Mouse (Mus musculus): Measurements from ENCODE around the gene Rpl18. TPM values are rescaled to one million over a fixed set of nuclear protein-coding genes. Genes with fewer than 3 reads are reported as not detected.

Gene Rpl18
- polyA plus RNA-seq, 1 experiment from 2014 or later: 966 TPM

GRCm38 (mm10) chr7:45767500-45767899 is 52.2 kb downstream of the Rpl18 start:
- Histone ChIP-seq H3K27me3 (replicated peaks; ENCODE audit: control insufficient read depth, insufficient read depth, low read length) (no peaks in the 10 kb centered on the region), H3K9ac (ENCODE audit: low read length) (no peak overlapping the region), H3K36me3 (ENCODE audit: control insufficient read depth, insufficient read depth, low read length) (no peaks in the 10 kb centered on the region), H3K4me1 (ENCODE audit: control insufficient read depth, insufficient read depth, low read length) (no peaks in the 10 kb centered on the region), H3K4me3 (ENCODE audit: low read depth, low read length) (no peak overlapping the region), H3K27ac (ENCODE audit: low read depth, low read length) (no peak overlapping the region), H3K9me3 (replicated peaks; ENCODE audit: control insufficient read depth, low read length) (no peaks in the 10 kb centered on the region), H3K4me2 (ENCODE audit: low read length) (no peak overlapping the region)
- DNase-seq (ENCODE audit: low spot score) (no peak), ATAC-seq (no peak)
- 92% methylated on average over 6 of the region's 6 CpGs for WGBS

Other genes with a start within 250 kb of the Rpl18 start
- gene Bax, start 248.6 kb upstream of the Rpl18 start, polyA plus RNA-seq (2014; fragmentation: Nextera tagmentation; extraction: Ambion mirVana): 163 and 168 TPM in 2 replicates
- 0.15 TPM in 1 of 2 replicates, not detected in the other for gene Tulp2, start 233.6 kb upstream of the Rpl18 start, polyA plus RNA-seq (2014; fragmentation: Nextera tagmentation; extraction: Ambion mirVana)
- gene Gm45808, start 228.6 kb upstream of the Rpl18 start, polyA plus RNA-seq (2014; fragmentation: Nextera tagmentation; extraction: Ambion mirVana): not detected in 2 replicates
- 1.4 and 1.6 TPM in 2 replicates for gene Dhdh, start 226.7 kb upstream of the Rpl18 start, polyA plus RNA-seq (2014; fragmentation: Nextera tagmentation; extraction: Ambion mirVana)
- 69.0 and 96.5 TPM in 2 replicates for gene Nucb1, start 205.1 kb upstream of the Rpl18 start, polyA plus RNA-seq (2014; fragmentation: Nextera tagmentation; extraction: Ambion mirVana)
- gene Ppp1r15a, start 189.2 kb upstream of the Rpl18 start, polyA plus RNA-seq (2014; fragmentation: Nextera tagmentation; extraction: Ambion mirVana): 13.1 and 19.3 TPM in 2 replicates
- 0.76 and 1.2 TPM in 2 replicates for gene Plekha4, start 189.1 kb upstream of the Rpl18 start, polyA plus RNA-seq (2014; fragmentation: Nextera tagmentation; extraction: Ambion mirVana)
- 0.17 and 0.22 TPM in 2 replicates for gene Hsd17b14, start 160.6 kb upstream of the Rpl18 start, polyA plus RNA-seq (2014; fragmentation: Nextera tagmentation; extraction: Ambion mirVana)
- 19.6 and 20.1 TPM in 2 replicates for gene Bcat2, start 145.3 kb upstream of the Rpl18 start, polyA plus RNA-seq (2014; fragmentation: Nextera tagmentation; extraction: Ambion mirVana)
- gene Fgf21, start 100.0 kb upstream of the Rpl18 start, polyA plus RNA-seq (2014; fragmentation: Nextera tagmentation; extraction: Ambion mirVana): not detected in 2 replicates
- not detected in 2 replicates for gene Fut1, start 98.2 kb upstream of the Rpl18 start, polyA plus RNA-seq (2014; fragmentation: Nextera tagmentation; extraction: Ambion mirVana)
- not detected in 2 replicates for gene Izumo1, start 93.6 kb upstream of the Rpl18 start, polyA plus RNA-seq (2014; fragmentation: Nextera tagmentation; extraction: Ambion mirVana)
- gene Rasip1, start 88.0 kb upstream of the Rpl18 start, polyA plus RNA-seq (2014; fragmentation: Nextera tagmentation; extraction: Ambion mirVana): 7.3 and 9.7 TPM in 2 replicates
- gene Mamstr, start 75.5 kb upstream of the Rpl18 start, polyA plus RNA-seq (2014; fragmentation: Nextera tagmentation; extraction: Ambion mirVana): 1.3 and 1.9 TPM in 2 replicates
- 0.11 TPM in 1 of 2 replicates, not detected in the other for gene Fut2, start 49.1 kb upstream of the Rpl18 start, polyA plus RNA-seq (2014; fragmentation: Nextera tagmentation; extraction: Ambion mirVana)
- gene Ntn5, start 31.4 kb upstream of the Rpl18 start, polyA plus RNA-seq (2014; fragmentation: Nextera tagmentation; extraction: Ambion mirVana): 0.28 and 0.41 TPM in 2 replicates
- 0.06 and 0.38 TPM in 2 replicates for gene Sec1, start 21.1 kb upstream of the Rpl18 start, polyA plus RNA-seq (2014; fragmentation: Nextera tagmentation; extraction: Ambion mirVana)
- gene Car11, start 15.6 kb upstream of the Rpl18 start, polyA plus RNA-seq (2014; fragmentation: Nextera tagmentation; extraction: Ambion mirVana): 22.5 and 22.8 TPM in 2 replicates
- 3.6 and 3.7 TPM in 2 replicates for gene Dbp, start 10.4 kb upstream of the Rpl18 start, polyA plus RNA-seq (2014; fragmentation: Nextera tagmentation; extraction: Ambion mirVana)
- gene Sphk2, start 2.5 kb downstream of the Rpl18 start, polyA plus RNA-seq (2014; fragmentation: Nextera tagmentation; extraction: Ambion mirVana): 16.3 and 19.7 TPM in 2 replicates
- gene Fam83e, start 5.8 kb downstream of the Rpl18 start, polyA plus RNA-seq (2014; fragmentation: Nextera tagmentation; extraction: Ambion mirVana): 0.11 and 0.15 TPM in 2 replicates
- not detected in 2 replicates for gene Spaca4, start 10.4 kb downstream of the Rpl18 start, polyA plus RNA-seq (2014; fragmentation: Nextera tagmentation; extraction: Ambion mirVana)
- gene Lmtk3, start 68.3 kb downstream of the Rpl18 start, polyA plus RNA-seq (2014; fragmentation: Nextera tagmentation; extraction: Ambion mirVana): 11.8 and 18.4 TPM in 2 replicates
- gene Sult2b1, start 69.2 kb downstream of the Rpl18 start, polyA plus RNA-seq (2014; fragmentation: Nextera tagmentation; extraction: Ambion mirVana): 4.0 and 5.4 TPM in 2 replicates
- gene Cyth2, start 99.1 kb downstream of the Rpl18 start, polyA plus RNA-seq (2014; fragmentation: Nextera tagmentation; extraction: Ambion mirVana): 286 TPM in 2 replicates
- 0.41 and 0.78 TPM in 2 replicates for gene Kcnj14, start 109.3 kb downstream of the Rpl18 start, polyA plus RNA-seq (2014; fragmentation: Nextera tagmentation; extraction: Ambion mirVana)
- 45.2 and 46.7 TPM in 2 replicates for gene Grwd1, start 115.5 kb downstream of the Rpl18 start, polyA plus RNA-seq (2014; fragmentation: Nextera tagmentation; extraction: Ambion mirVana)
- gene Kdelr1, start 157.3 kb downstream of the Rpl18 start, polyA plus RNA-seq (2014; fragmentation: Nextera tagmentation; extraction: Ambion mirVana): 104 and 111 TPM in 2 replicates
- gene Grin2d, start 162.9 kb downstream of the Rpl18 start, polyA plus RNA-seq (2014; fragmentation: Nextera tagmentation; extraction: Ambion mirVana): 0.52 and 0.77 TPM in 2 replicates
- 0.51 and 0.55 TPM in 2 replicates for gene Syngr4, start 181.3 kb downstream of the Rpl18 start, polyA plus RNA-seq (2014; fragmentation: Nextera tagmentation; extraction: Ambion mirVana)
- 5.1 and 6.2 TPM in 2 replicates for gene Tmem143, start 181.5 kb downstream of the Rpl18 start, polyA plus RNA-seq (2014; fragmentation: Nextera tagmentation; extraction: Ambion mirVana)
- 27.9 and 32.8 TPM in 2 replicates for gene Emp3, start 205.9 kb downstream of the Rpl18 start, polyA plus RNA-seq (2014; fragmentation: Nextera tagmentation; extraction: Ambion mirVana)
- gene Ccdc114, start 208.6 kb downstream of the Rpl18 start, polyA plus RNA-seq (2014; fragmentation: Nextera tagmentation; extraction: Ambion mirVana): 2.6 and 2.7 TPM in 2 replicates